Mouse (Mus musculus): ENCODE data around the gene Stard13. TPM values are rescaled to one million over a fixed set of nuclear protein-coding genes. Genes with fewer than 3 reads are reported as not detected.

Stard13 gene
- polyA plus RNA-seq, 1 experiment from 2014 or later = 19.1 TPM

- TF ChIP-seq CTCF (IDR thresholded peaks at IDR 0.05) (no peak), EP300 (IDR thresholded peaks at IDR 0.05) (no peak)
- no peak overlapping the region for H3K27ac ChIP-seq (ENCODE audit: low read length)
- no peaks in the 10 kb centered on the region for H3K9me3 ChIP-seq (ENCODE audit: low read length)
- peak; percentile 27 for DNase-seq (ENCODE audit: low spot score)
- no peaks in the 10 kb centered on the region for H3K36me3 ChIP-seq (ENCODE audit: insufficient read depth, low read length)
- no peak overlapping the region for H3K4me3 ChIP-seq (ENCODE audit: low read depth, low read length)
- WGBS = 66% methylated on average over 3 of the region's 3 CpGs
- H3K27me3 ChIP-seq (replicated peaks; ENCODE audit: insufficient read depth, low read length) = no peaks in the 10 kb centered on the region
- no peak for ATAC-seq
- H3K4me2 ChIP-seq (replicated peaks; ENCODE audit: low read depth, low read length) = no peak overlapping the region
- no peaks in the 10 kb centered on the region; the same call in 1 of the 2 replicates for H3K4me1 ChIP-seq (ENCODE audit: insufficient read depth, low read depth, low read length)
- H3K9ac ChIP-seq (replicated peaks; ENCODE audit: low read depth) = no peak overlapping the region
These were observed 34.4 kb downstream of the Stard13 start for GRCm38 (mm10) chr5:151199235-151199634.

- Histone ChIP-seq H3K4me3 (ENCODE audit: low read depth, low read length) (no peak overlapping the region), H3K9me3 (ENCODE audit: low read length) (no peaks in the 10 kb centered on the region), H3K9ac (replicated peaks; ENCODE audit: low read depth) (no peak overlapping the region), H3K4me1 (ENCODE audit: insufficient read depth, low read depth, low read length) (peaks cover 3% of the 10 kb centered on the region; the same call in 1 of the 2 replicates), H3K27ac (ENCODE audit: low read length) (no peak overlapping the region), H3K4me2 (replicated peaks; ENCODE audit: low read depth, low read length) (no peak overlapping the region), H3K27me3 (replicated peaks; ENCODE audit: insufficient read depth, low read length) (no peaks in the 10 kb centered on the region), H3K36me3 (ENCODE audit: insufficient read depth, low read length) (no peaks in the 10 kb centered on the region)
- 41% methylated on average over 13 of the region's 13 CpGs for WGBS
- ATAC-seq = peak; percentile 59
- TF ChIP-seq EP300 (IDR thresholded peaks at IDR 0.05) (no peak), CTCF (IDR thresholded peaks at IDR 0.05) (no peak)
- peak; percentile 76 for DNase-seq (ENCODE audit: low spot score)
These were observed 36.9 kb downstream of the Stard13 start for GRCm38 (mm10) chr5:151196603-151197272.

- WGBS = 41% methylated on average over 3 of the region's 3 CpGs
- H3K4me3 ChIP-seq (ENCODE audit: low read depth, low read length) = no peak overlapping the region
- 0 out of 2 replicates have a peak, but pooled peaks have one; percentile 26 for ATAC-seq
- no peak overlapping the region for H3K27ac ChIP-seq (ENCODE audit: low read length)
- H3K9me3 ChIP-seq (ENCODE audit: low read length) = no peaks in the 10 kb centered on the region
- DNase-seq (ENCODE audit: low spot score) = peak; percentile 55
- no peak overlapping the region for H3K4me2 ChIP-seq (replicated peaks; ENCODE audit: low read depth, low read length)
- no peaks in the 10 kb centered on the region for H3K27me3 ChIP-seq (replicated peaks; ENCODE audit: insufficient read depth, low read length)
- H3K36me3 ChIP-seq (ENCODE audit: insufficient read depth, low read length) = no peaks in the 10 kb centered on the region
- no peak overlapping the region for H3K9ac ChIP-seq (replicated peaks; ENCODE audit: low read depth)
- TF ChIP-seq EP300 (IDR thresholded peaks at IDR 0.05) (peak; percentile 34; the same call in 1 of the 2 replicates), CTCF (IDR thresholded peaks at IDR 0.05) (no peak)
- peaks cover 8% of the 10 kb centered on the region; the same call in 1 of the 2 replicates for H3K4me1 ChIP-seq (ENCODE audit: insufficient read depth, low read depth, low read length)
These were observed 39.6 kb downstream of the Stard13 start for GRCm38 (mm10) chr5:151193885-151194520.

GRCm38 (mm10) chr5:151192266-151192665 is 41.4 kb downstream of the Stard13 start:
- no peak for ATAC-seq
- Histone ChIP-seq H3K27me3 (replicated peaks; ENCODE audit: insufficient read depth, low read length) (no peaks in the 10 kb centered on the region), H3K4me1 (ENCODE audit: insufficient read depth, low read depth, low read length) (peaks cover 8% of the 10 kb centered on the region; the same call in 1 of the 2 replicates), H3K4me3 (ENCODE audit: low read depth, low read length) (no peak overlapping the region), H3K27ac (ENCODE audit: low read length) (no peak overlapping the region), H3K9me3 (ENCODE audit: low read length) (no peaks in the 10 kb centered on the region), H3K9ac (replicated peaks; ENCODE audit: low read depth) (no peak overlapping the region), H3K4me2 (replicated peaks; ENCODE audit: low read depth, low read length) (no peak overlapping the region), H3K36me3 (ENCODE audit: insufficient read depth, low read length) (no peaks in the 10 kb centered on the region)
- TF ChIP-seq EP300 (IDR thresholded peaks at IDR 0.05) = peak; percentile 12; the same call in 1 of the 2 replicates
- TF ChIP-seq CTCF (IDR thresholded peaks at IDR 0.05) = no peak
- 45% methylated on average over 2 of the region's 2 CpGs for WGBS
- no peak for DNase-seq (ENCODE audit: low spot score)

GRCm38 (mm10) chr5:151190764-151191163 is 42.9 kb downstream of the Stard13 start:
- no peaks in the 10 kb centered on the region for H3K9me3 ChIP-seq (ENCODE audit: low read length)
- ATAC-seq (no peak), DNase-seq (ENCODE audit: low spot score) (no peak)
- 69% methylated on average over 5 of the region's 5 CpGs for WGBS
- peaks cover 8% of the 10 kb centered on the region; the same call in 1 of the 2 replicates for H3K4me1 ChIP-seq (ENCODE audit: insufficient read depth, low read depth, low read length)
- TF ChIP-seq EP300 (IDR thresholded peaks at IDR 0.05) (no peak), CTCF (IDR thresholded peaks at IDR 0.05) (no peak)
- H3K27ac ChIP-seq (ENCODE audit: low read length) = no peak overlapping the region
- no peak overlapping the region for H3K9ac ChIP-seq (replicated peaks; ENCODE audit: low read depth)
- H3K27me3 ChIP-seq (replicated peaks; ENCODE audit: insufficient read depth, low read length) = no peaks in the 10 kb centered on the region
- H3K36me3 ChIP-seq (ENCODE audit: insufficient read depth, low read length) = no peaks in the 10 kb centered on the region
- no peak overlapping the region for H3K4me3 ChIP-seq (ENCODE audit: low read depth, low read length)
- peak overlapping the region; percentile 77; the same call in 1 of the 2 replicates for H3K4me2 ChIP-seq (replicated peaks; ENCODE audit: low read depth, low read length)

GRCm38 (mm10) chr5:151189789-151190378 is 43.8 kb downstream of the Stard13 start:
- WGBS = under 1% methylated on average over 27 of the region's 27 CpGs

More at GRCm38 (mm10) chr5:151189789-151190378, 43.8 kb downstream of the Stard13 start:
- DNase-seq (ENCODE audit: low spot score) = peak; percentile 97
- Histone ChIP-seq H3K27ac (ENCODE audit: low read length) (peak overlapping the region; percentile 91), H3K9me3 (ENCODE audit: low read length) (no peaks in the 10 kb centered on the region), H3K4me1 (ENCODE audit: insufficient read depth, low read depth, low read length) (peaks cover 8% of the 10 kb centered on the region; the same call in 1 of the 2 replicates), H3K4me2 (replicated peaks; ENCODE audit: low read depth, low read length) (peak overlapping the region; percentile 77), H3K9ac (replicated peaks; ENCODE audit: low read depth) (peak overlapping the region; percentile 74), H3K36me3 (ENCODE audit: insufficient read depth, low read length) (no peaks in the 10 kb centered on the region), H3K4me3 (ENCODE audit: low read depth, low read length) (peak overlapping the region; percentile 82), H3K27me3 (replicated peaks; ENCODE audit: insufficient read depth, low read length) (no peaks in the 10 kb centered on the region)
- TF ChIP-seq EP300 (IDR thresholded peaks at IDR 0.05) = no peak
- TF ChIP-seq CTCF (IDR thresholded peaks at IDR 0.05) = no peak
- peak; percentile 95 for ATAC-seq
